Mouse (Mus musculus) gastrocnemius, adult 2 months (tissue): ENCODE results near the gene Ing4. TPM values are rescaled to one million over a fixed set of nuclear protein-coding genes. Genes with fewer than 3 reads are reported as not detected.

Experiments
- DNase-seq: peaks from one replicate; pipeline ENCODE4 v3.0.0; 2022
- H3K27ac ChIP-seq: fragments of 200-600 bp; 2 replicates; pipeline ENCODE4 v1.8.1; 2022; ENCODE audit warnings: mild to moderate bottlenecking
- H3K4me3 ChIP-seq: fragments of 200-600 bp; 2 replicates; pipeline ENCODE4 v1.8.1; 2022; ENCODE audit warnings: mild to moderate bottlenecking, moderate library complexity
- CTCF ChIP-seq: fragments of 200-600 bp; IDR thresholded peaks from 2 replicates; pipeline ENCODE4 v1.8.1; 2022; ENCODE audit warnings: antibody characterized with exemption, mild to moderate bottlenecking, moderate library complexity
- intact Hi-C: fragments of 180-260 bp; cut with DNase I; formaldehyde crosslinking; loops from one replicate; pipeline ENCODE4 v1.15.1; 2025
- microRNA-seq: library from miRNA; unstranded; fragments of <30 nt; microRNA quantifications from one replicate; pipeline ENCODE4 v1.2.0, GENCODE M21; 2021
- total RNA-seq, 2 experiments: library from RNA; stranded (reverse); gene quantifications; 2 replicates each; pipeline ENCODE4 v1.2.3; 2021

Gene Ing4
- total RNA-seq, 2 experiments from 2014 or later: 26.8 to 28.3 TPM

DNA sequence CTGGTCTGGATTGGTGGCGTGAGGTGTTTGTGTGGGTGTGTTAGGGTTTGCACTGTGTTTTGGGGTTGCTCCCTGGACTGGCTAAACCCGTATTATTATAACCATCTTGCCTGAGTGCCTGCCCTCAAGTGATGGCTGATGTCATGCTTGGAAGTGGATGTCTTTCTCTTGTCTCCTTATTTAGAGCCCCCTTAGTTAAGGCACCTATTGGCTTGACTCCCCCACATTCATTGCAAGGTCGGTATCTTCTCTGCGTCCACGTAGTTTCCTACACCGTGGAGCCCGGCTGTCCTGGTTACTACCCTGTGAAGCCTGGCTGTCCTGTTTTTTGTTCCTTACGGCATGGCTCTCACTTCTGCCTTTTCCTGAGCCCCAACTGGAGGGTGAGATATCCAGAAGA, 58.4 kb downstream of the Ing4 start:
- H3K4me3 ChIP-seq: peak overlapping the region; percentile 98
- no peak for TF ChIP-seq CTCF
- DNase-seq: no peak
- intact Hi-C loops: loop anchor here (5.0 kb wide), 1 partner anchor 34 kb away; the partner anchor contains the start of gene Nop2
- peak overlapping the region; percentile 94 for H3K27ac ChIP-seq

DNA sequence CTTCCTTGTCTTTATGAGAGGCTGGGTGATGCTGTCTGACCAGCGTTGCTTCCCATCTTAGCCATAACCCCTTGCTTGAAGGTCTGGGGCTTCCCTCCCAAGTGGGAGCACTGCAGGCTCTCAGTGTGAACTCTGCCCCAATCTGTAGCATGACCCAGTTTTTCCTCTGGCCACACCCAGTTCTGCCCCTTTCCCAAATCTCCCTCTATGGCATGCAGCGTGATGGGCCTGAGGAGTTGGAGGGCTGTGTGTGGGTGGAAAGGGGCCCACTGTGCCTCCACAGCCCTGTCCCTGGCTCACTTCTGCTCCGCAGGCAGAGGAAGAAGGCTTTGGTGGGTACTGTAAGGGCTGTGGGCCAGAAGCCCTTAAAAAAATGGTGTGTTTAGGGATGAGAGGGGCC, 59.0 kb downstream of the Ing4 start:
- no peak for TF ChIP-seq CTCF
- intact Hi-C loops: loop anchor here (5.0 kb wide), 1 partner anchor 34 kb away; the partner anchor contains the start of gene Nop2
- Histone ChIP-seq H3K27ac (peak overlapping the region; percentile 94), H3K4me3 (peak overlapping the region; percentile 98)
- DNase-seq: no peak

Small RNAs within 50 kb of the gene (microRNA-seq; reads per million reads assigned to microRNA genes)
- not detected for gene Mir7045

Other genes starting within 250 kb of the Ing4 start
- 1 to 10 TPM; 2.0 to 2.5 TPM for gene Spsb2, start 231.1 kb upstream of the Ing4 start, total RNA-seq
- gene Tpi1, start 225.5 kb upstream of the Ing4 start, total RNA-seq: 1,000 to 10,000 TPM; 2,224 to 2,391 TPM
- 10 to 100 TPM; 43.4 to 50.1 TPM for gene Usp5, start 210.3 kb upstream of the Ing4 start, total RNA-seq
- gene Cdca3, start 210.2 kb upstream of the Ing4 start, total RNA-seq: under 1 TPM; 0.26 to 0.31 TPM
- 1 to 10 TPM in 1 of 2 experiments, under 1 TPM in 1; 0.75 to 1.4 TPM for gene Gnb3, start 199.5 kb upstream of the Ing4 start, total RNA-seq
- 1 to 10 TPM; 4.1 to 7.1 TPM for gene P3h3, start 182.0 kb upstream of the Ing4 start, total RNA-seq
- not detected for gene Gpr162, start 175.8 kb upstream of the Ing4 start, total RNA-seq
- not detected for gene Cd4, start 151.5 kb upstream of the Ing4 start, total RNA-seq
- under 1 TPM; 0.11 to 0.13 TPM for gene Lag3, start 128.1 kb upstream of the Ing4 start, total RNA-seq
- gene Ptms, start 119.7 kb upstream of the Ing4 start, total RNA-seq: 10 to 100 TPM; 65.5 to 99.4 TPM
- 100 to 1,000 TPM; 202 to 204 TPM for gene Mlf2, start 108.4 kb upstream of the Ing4 start, total RNA-seq
- gene Cops7a, start 74.2 kb upstream of the Ing4 start, total RNA-seq: 100 to 1,000 TPM; 108 to 115 TPM
- gene Pianp, start 43.1 kb upstream of the Ing4 start, total RNA-seq: under 1 TPM; 0.22 to 0.41 TPM
- gene Zfp384, start 30.6 kb upstream of the Ing4 start, total RNA-seq: 10 to 100 TPM; 24.4 to 28.0 TPM
- 1 to 10 TPM; 2.4 to 4.5 TPM for gene Acrbp, start 9.9 kb downstream of the Ing4 start, total RNA-seq
- gene Lpar5, start 28.2 kb downstream of the Ing4 start, total RNA-seq: not detected
- gene Chd4, start 56.2 kb downstream of the Ing4 start, total RNA-seq: 10 to 100 TPM; 68.8 to 71.2 TPM
- gene Nop2, start 92.1 kb downstream of the Ing4 start, total RNA-seq: 10 to 100 TPM; 17.9 to 18.1 TPM
- gene Iffo1, start 105.5 kb downstream of the Ing4 start, total RNA-seq: 1 to 10 TPM; 7.8 to 9.4 TPM
- over 10,000 TPM in 1 of 2 experiments, 1,000 to 10,000 TPM in 1; 9,742 to 11,894 TPM for gene Gapdh, start 126.7 kb downstream of the Ing4 start, total RNA-seq
- 1 to 10 TPM; 6.5 to 9.8 TPM for gene Ncapd2, start 151.9 kb downstream of the Ing4 start, total RNA-seq
- 100 to 1,000 TPM; 214 to 262 TPM for gene Mrpl51, start 152.0 kb downstream of the Ing4 start, total RNA-seq
- gene Vamp1, start 175.8 kb downstream of the Ing4 start, total RNA-seq: 10 to 100 TPM; 14.3 to 16.0 TPM
- gene Tapbpl, start 192.1 kb downstream of the Ing4 start, total RNA-seq: 1 to 10 TPM; 2.4 to 2.6 TPM
- under 1 TPM; 0.31 to 0.64 TPM for gene Cd27, start 197.2 kb downstream of the Ing4 start, total RNA-seq
- gene Tuba3a, start 246.3 kb downstream of the Ing4 start, total RNA-seq: not detected